Mouse (Mus musculus): Measurements from ENCODE around the gene Scd2. TPM values are rescaled to one million over a fixed set of nuclear protein-coding genes. Genes with fewer than 3 reads are reported as not detected.
A peak's percentile ranks its signal among the peaks of the same experiment; 100 is the strongest.
"Not testable (repeated sequence)": the region's sequence is repeated elsewhere in the genome, so short reads cannot be mapped to it uniquely, and the experiment has no call there.

The Scd2 gene
- total and polyA plus RNA-seq, 2 experiments from 2014 or later: 61.2 to 307 TPM

DNA sequence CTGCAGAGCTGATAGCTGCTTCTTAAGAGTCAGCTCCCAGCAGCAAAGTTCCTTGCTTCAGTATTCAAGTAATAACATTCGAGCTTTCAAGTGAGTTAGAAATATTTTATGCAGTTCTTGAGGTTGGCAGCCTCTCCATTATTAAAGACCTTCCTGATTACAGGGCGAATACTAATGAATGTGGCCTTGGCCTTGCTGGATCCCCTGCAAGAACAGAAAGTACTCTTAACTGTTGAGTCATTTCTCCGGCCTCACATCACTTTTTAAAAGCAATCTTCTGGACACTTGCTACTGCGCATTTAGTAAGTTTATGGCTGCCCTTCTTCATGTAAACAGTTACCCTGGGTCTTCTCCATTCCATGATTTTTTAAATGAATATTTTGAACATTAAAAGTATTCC is 27.7 kb downstream of the Scd2 start:
- ATAC-seq (ENCODE audit: insufficient read depth, low read depth): no peak
- 77% methylated on average over 4 of the region's 4 CpGs for WGBS
- Histone ChIP-seq H3K27ac (ENCODE audit: low read depth) (no peak overlapping the region), H3K4me3 (ENCODE audit: low read depth, low read length) (no peak overlapping the region), H3K36me3 (replicated peaks; ENCODE audit: control insufficient read depth, insufficient read depth, low read length) (no peaks in the 10 kb centered on the region), H3K9me3 (replicated peaks; ENCODE audit: control insufficient read depth, low read length) (peaks cover 5% of the 10 kb centered on the region; the same call in 1 of the 2 replicates), H3K27me3 (ENCODE audit: control insufficient read depth, insufficient read depth, low read length) (no peaks in the 10 kb centered on the region), H3K4me2 (ENCODE audit: low read depth, low read length) (no peak overlapping the region), H3K9ac (replicated peaks; ENCODE audit: low read depth, low read length) (no peak overlapping the region), H3K4me1 (ENCODE audit: control insufficient read depth, insufficient read depth) (no peaks in the 10 kb centered on the region)
- TF ChIP-seq CTCF (IDR thresholded peaks at IDR 0.05; ENCODE audit: low read depth) (no peak), EP300 (IDR thresholded peaks at IDR 0.05; ENCODE audit: low read depth) (no peak)
- no peak for DNase-seq (ENCODE audit: low spot score)

DNA sequence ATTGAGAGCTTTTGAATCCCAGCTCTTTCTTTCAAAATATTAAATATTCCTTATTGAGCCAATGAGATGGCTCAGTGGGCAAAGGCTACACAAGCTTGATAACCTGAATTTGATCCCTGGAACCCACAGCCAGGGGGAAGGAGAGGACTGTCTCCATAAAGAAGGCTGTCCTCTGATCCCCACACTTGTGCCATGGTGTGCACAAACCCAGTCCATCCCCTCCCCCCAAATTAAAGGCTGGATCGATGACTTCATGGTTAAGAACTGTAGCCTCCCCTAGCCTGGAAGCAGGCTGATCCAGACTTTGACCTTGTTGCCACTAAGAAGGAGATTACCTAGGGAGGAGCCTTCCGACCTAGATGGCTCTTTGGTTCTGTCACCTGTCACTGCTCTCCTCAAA is 28.2 kb downstream of the Scd2 start:
- ATAC-seq (ENCODE audit: insufficient read depth, low read depth) (no peak), DNase-seq (ENCODE audit: low spot score) (no peak)
- no peak overlapping the region for H3K9ac ChIP-seq (replicated peaks; ENCODE audit: low read depth, low read length)
- no peaks in the 10 kb centered on the region for H3K36me3 ChIP-seq (replicated peaks; ENCODE audit: control insufficient read depth, insufficient read depth, low read length)
- no peaks in the 10 kb centered on the region for H3K27me3 ChIP-seq (ENCODE audit: control insufficient read depth, insufficient read depth, low read length)
- TF ChIP-seq EP300 (IDR thresholded peaks at IDR 0.05; ENCODE audit: low read depth): no peak
- no peak for TF ChIP-seq CTCF (IDR thresholded peaks at IDR 0.05; ENCODE audit: low read depth)
- 33% methylated on average over 2 of the region's 2 CpGs for WGBS
- H3K4me2 ChIP-seq (ENCODE audit: low read depth, low read length): no peak overlapping the region
- no peak overlapping the region for H3K4me3 ChIP-seq (ENCODE audit: low read depth, low read length)
- H3K27ac ChIP-seq (ENCODE audit: low read depth): 0 out of 2 replicates have a peak overlapping the region, but pooled peaks have one; percentile 1
- peaks cover 5% of the 10 kb centered on the region; the same call in 1 of the 2 replicates for H3K9me3 ChIP-seq (replicated peaks; ENCODE audit: control insufficient read depth, low read length)
- H3K4me1 ChIP-seq (ENCODE audit: control insufficient read depth, insufficient read depth): no peaks in the 10 kb centered on the region

DNA sequence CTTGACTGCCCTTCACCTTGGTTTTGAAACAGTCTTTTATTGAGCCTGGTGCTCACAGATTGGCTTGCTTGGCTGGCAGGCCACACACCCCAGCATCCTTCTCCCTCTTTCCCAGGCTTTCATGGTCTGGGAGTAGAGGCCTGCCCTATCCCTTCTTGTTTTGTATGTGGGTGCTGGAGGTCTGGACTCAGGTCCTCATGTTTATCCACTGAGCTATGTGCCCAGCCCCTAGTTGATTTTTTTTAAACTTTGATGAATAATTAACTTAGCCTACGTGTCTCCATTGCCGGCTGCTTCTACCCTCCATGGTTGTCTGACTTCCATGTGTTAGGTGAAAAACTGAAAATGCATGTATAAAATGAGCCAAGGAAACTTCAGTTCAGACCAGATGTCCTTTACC is 36.1 kb downstream of the Scd2 start:
- no peak for TF ChIP-seq CTCF (IDR thresholded peaks at IDR 0.05; ENCODE audit: low read depth)
- TF ChIP-seq EP300 (IDR thresholded peaks at IDR 0.05; ENCODE audit: low read depth): no peak
- H3K4me3 ChIP-seq (ENCODE audit: low read depth, low read length): no peak overlapping the region
- 98% methylated on average over 2 of the region's 2 CpGs for WGBS
- H3K27ac ChIP-seq (ENCODE audit: low read depth): no peak overlapping the region
- H3K4me2 ChIP-seq (ENCODE audit: low read depth, low read length): no peak overlapping the region
- no peaks in the 10 kb centered on the region for H3K36me3 ChIP-seq (replicated peaks; ENCODE audit: control insufficient read depth, insufficient read depth, low read length)
- H3K27me3 ChIP-seq (ENCODE audit: control insufficient read depth, insufficient read depth, low read length): no peaks in the 10 kb centered on the region
- H3K9me3 ChIP-seq (replicated peaks; ENCODE audit: control insufficient read depth, low read length): no peaks in the 10 kb centered on the region
- H3K9ac ChIP-seq (replicated peaks; ENCODE audit: low read depth, low read length): no peak overlapping the region
- H3K4me1 ChIP-seq (ENCODE audit: control insufficient read depth, insufficient read depth): peaks cover 21% of the 10 kb centered on the region
- DNase-seq (ENCODE audit: low spot score) (no peak), ATAC-seq (ENCODE audit: insufficient read depth, low read depth) (no peak)

DNA sequence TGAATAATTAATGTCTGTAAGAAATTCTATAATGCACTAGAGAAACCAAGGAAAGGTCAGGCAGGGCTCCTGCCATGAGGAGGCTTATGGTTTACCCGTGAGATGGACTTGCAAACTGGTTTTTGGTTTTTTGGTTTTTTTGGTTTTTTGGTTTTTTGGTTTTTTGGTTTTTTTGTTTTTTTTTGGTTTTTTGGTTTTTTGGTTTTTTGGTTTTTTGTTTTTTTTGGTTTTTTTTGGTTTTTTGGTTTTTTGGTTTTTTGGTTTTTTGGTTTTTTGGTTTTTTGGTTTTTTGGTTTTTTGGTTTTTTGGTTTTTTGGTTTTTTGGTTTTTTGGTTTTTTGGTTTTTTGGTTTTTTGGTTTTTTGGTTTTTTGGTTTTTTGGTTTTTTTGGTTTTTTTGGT is 37.7 kb downstream of the Scd2 start:
- peaks cover 35% of the 10 kb centered on the region for H3K4me1 ChIP-seq (ENCODE audit: control insufficient read depth, insufficient read depth)
- DNase-seq (ENCODE audit: low spot score); H3K9me3 ChIP-seq (replicated peaks; ENCODE audit: control insufficient read depth, low read length); H3K4me3 ChIP-seq (ENCODE audit: low read depth, low read length); H3K27ac ChIP-seq (ENCODE audit: low read depth); H3K27me3 ChIP-seq (ENCODE audit: control insufficient read depth, insufficient read depth, low read length); H3K4me2 ChIP-seq (ENCODE audit: low read depth, low read length); H3K36me3 ChIP-seq (replicated peaks; ENCODE audit: control insufficient read depth, insufficient read depth, low read length); ATAC-seq (ENCODE audit: insufficient read depth, low read depth); H3K9ac ChIP-seq (replicated peaks; ENCODE audit: low read depth, low read length): not testable (repeated sequence)
- 92% methylated on average over 1 of the region's 1 CpGs for WGBS

DNA sequence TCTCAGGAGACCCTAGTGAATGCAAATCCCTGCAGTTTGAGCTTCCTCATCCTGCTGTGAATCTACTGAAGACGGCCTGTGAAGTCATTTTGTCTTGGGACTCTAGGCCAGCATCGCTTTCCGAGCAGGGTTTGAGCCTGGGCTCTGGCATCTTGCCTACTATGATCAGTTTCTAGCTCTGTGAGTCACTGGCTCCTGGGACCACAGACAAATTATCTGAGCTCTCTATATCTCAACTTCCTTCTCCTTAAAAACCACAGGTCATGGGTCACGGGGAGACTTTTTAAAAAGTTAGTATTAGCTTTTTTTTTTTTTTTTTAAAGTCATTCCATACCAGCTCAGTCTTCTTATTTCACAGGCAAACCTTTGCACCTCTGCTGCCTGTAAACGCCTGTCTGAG is 38.4 kb downstream of the Scd2 start:
- TF ChIP-seq CTCF (IDR thresholded peaks at IDR 0.05; ENCODE audit: low read depth): no peak
- TF ChIP-seq EP300 (IDR thresholded peaks at IDR 0.05; ENCODE audit: low read depth): no peak
- Histone ChIP-seq H3K9me3 (replicated peaks; ENCODE audit: control insufficient read depth, low read length) (no peaks in the 10 kb centered on the region), H3K4me2 (ENCODE audit: low read depth, low read length) (no peak overlapping the region), H3K36me3 (replicated peaks; ENCODE audit: control insufficient read depth, insufficient read depth, low read length) (no peaks in the 10 kb centered on the region), H3K4me1 (ENCODE audit: control insufficient read depth, insufficient read depth) (peaks cover 39% of the 10 kb centered on the region), H3K9ac (replicated peaks; ENCODE audit: low read depth, low read length) (no peak overlapping the region), H3K27ac (ENCODE audit: low read depth) (no peak overlapping the region; the same call in 1 of the 2 replicates), H3K4me3 (ENCODE audit: low read depth, low read length) (no peak overlapping the region), H3K27me3 (ENCODE audit: control insufficient read depth, insufficient read depth, low read length) (no peaks in the 10 kb centered on the region)
- 50% methylated on average over 5 of the region's 5 CpGs for whole genome bisulfite sequencing
- no peak for DNase-seq (ENCODE audit: low spot score)
- ATAC-seq (ENCODE audit: insufficient read depth, low read depth): no peak

DNA sequence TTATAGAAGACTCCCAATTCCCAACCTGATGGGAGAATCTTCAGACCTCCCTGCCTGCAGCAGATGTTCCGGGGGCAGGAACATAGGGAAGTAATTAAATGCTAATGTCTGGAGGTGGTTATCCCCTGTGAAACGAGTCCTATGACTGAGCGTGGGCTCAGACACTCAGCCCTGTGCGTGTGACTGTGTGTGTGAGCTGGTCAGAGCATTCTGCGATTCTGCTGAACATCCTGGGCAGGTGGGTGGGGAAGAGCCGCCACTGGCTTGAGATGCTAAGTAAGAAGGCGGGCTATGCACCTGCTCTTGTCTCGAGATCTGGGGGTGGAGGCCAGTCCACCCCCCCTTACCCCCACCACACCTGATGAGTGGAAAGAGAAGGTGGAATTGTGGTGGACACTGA is 38.9 kb downstream of the Scd2 start:
- Histone ChIP-seq H3K27ac (ENCODE audit: low read depth) (peak overlapping the region; percentile 90), H3K9ac (replicated peaks; ENCODE audit: low read depth, low read length) (no peak overlapping the region), H3K9me3 (replicated peaks; ENCODE audit: control insufficient read depth, low read length) (no peaks in the 10 kb centered on the region), H3K4me1 (ENCODE audit: control insufficient read depth, insufficient read depth) (peaks cover 39% of the 10 kb centered on the region), H3K36me3 (replicated peaks; ENCODE audit: control insufficient read depth, insufficient read depth, low read length) (no peaks in the 10 kb centered on the region), H3K4me2 (ENCODE audit: low read depth, low read length) (peak overlapping the region; percentile 46; the same call in 1 of the 2 replicates), H3K4me3 (ENCODE audit: low read depth, low read length) (no peak overlapping the region), H3K27me3 (ENCODE audit: control insufficient read depth, insufficient read depth, low read length) (no peaks in the 10 kb centered on the region)
- ATAC-seq (ENCODE audit: insufficient read depth, low read depth): no peak
- 65% methylated on average over 8 of the region's 8 CpGs for WGBS
- TF ChIP-seq CTCF (IDR thresholded peaks at IDR 0.05; ENCODE audit: low read depth): no peak
- no peak for TF ChIP-seq EP300 (IDR thresholded peaks at IDR 0.05; ENCODE audit: low read depth)
- no peak for DNase-seq (ENCODE audit: low spot score)
